Mouse (Mus musculus): ENCODE data around the gene BC049730. TPM values are rescaled to one million over a fixed set of nuclear protein-coding genes. Genes with fewer than 3 reads are reported as not detected.

BC049730 gene
- total and polyA plus RNA-seq, 3 experiments: not detected

DNA sequence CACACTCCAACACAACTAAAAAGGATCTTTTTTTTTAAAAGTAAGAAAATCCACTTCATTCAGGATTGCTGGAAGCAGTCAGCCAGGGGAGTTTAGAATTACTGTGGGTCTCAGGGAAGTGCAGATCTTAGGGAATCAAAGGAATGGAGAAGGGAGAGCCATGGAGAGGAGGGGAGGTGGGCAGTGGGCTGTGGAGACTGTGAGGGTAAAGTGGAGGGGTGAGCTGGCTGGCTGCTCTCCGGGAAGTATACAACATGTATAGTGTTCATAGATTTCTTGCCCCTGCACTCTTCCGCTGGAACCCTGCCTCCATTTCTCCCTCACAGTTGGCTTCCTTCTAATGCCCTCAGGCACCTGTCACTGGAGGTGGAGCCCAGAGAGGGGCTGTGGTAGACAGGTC, 42.6 kb downstream of the BC049730 start:
- no peak for DNase-seq (ENCODE audit: extremely low read depth)
- Histone ChIP-seq H3K27ac (ENCODE audit: insufficient read depth, low read depth) (no peak overlapping the region), H3K4me2 (ENCODE audit: insufficient read depth, low read depth, poor library complexity, severe bottlenecking) (no peak overlapping the region), H3K4me3 (replicated peaks in 1 of 3; ENCODE audit: low read depth in 2 of 3, low read length in 2 of 3, poor library complexity in 1 of 3) (no peak overlapping the region), H3K27me3 (replicated peaks) (peaks cover 77% of the 10 kb centered on the region), H3K4me1 (ENCODE audit: control insufficient read depth in 1 of 2, insufficient read depth in 2 of 2) (no peaks in the 10 kb centered on the region), H3K79me2 (replicated peaks; ENCODE audit: control insufficient read depth, extremely low read depth, insufficient read depth, poor library complexity, severe bottlenecking) (no peaks in the 10 kb centered on the region), H3K36me3 (replicated peaks in 1 of 2; ENCODE audit: control insufficient read depth in 1 of 2, insufficient read depth in 1 of 2, low read length in 1 of 2) (no peaks in the 10 kb centered on the region), H3K9ac (ENCODE audit: insufficient read depth, low read depth) (no peak overlapping the region), H3K9me3 (replicated peaks; ENCODE audit: low read length) (no peaks in the 10 kb centered on the region)
- dilution Hi-C loops (cut with MboI; ENCODE audit: extremely low pct_ligation_motif_present, extremely low pct_unique_long_range_greater_than_20kb, low sequenced_read_pairs) (no loop called here), in situ Hi-C loops (cut with MboI; ENCODE audit: low pct_ligation_motif_present, low pct_unique_long_range_greater_than_20kb, low sequenced_read_pairs) (no loop called here)
- TF ChIP-seq USF1 (IDR thresholded peaks at IDR 0.05; ENCODE audit: low read depth, low read length): no peak
- no peak for TF ChIP-seq HCFC1 (IDR thresholded peaks at IDR 0.05; ENCODE audit: low read depth, low read length)
- TF ChIP-seq SIN3A (IDR thresholded peaks at IDR 0.05; ENCODE audit: low read length): no peak
- TF ChIP-seq BHLHE40 (IDR thresholded peaks at IDR 0.05; ENCODE audit: low read depth, low read length): no peak
- no peak for TF ChIP-seq RAD21 (IDR thresholded peaks at IDR 0.05; ENCODE audit: low read depth, low read length)
- TF ChIP-seq PAX5 (IDR thresholded peaks at IDR 0.05; ENCODE audit: low read length): no peak
- TF ChIP-seq USF2 (conservative IDR thresholded peaks at IDR 0.05; ENCODE audit: low read depth, low read length): no peak
- no peak for TF ChIP-seq POLR2AphosphoS2 (IDR thresholded peaks at IDR 0.05; ENCODE audit: low read depth, low read length)
- no peak for TF ChIP-seq GABPA (IDR thresholded peaks at IDR 0.05; ENCODE audit: insufficient replicate concordance, low read depth, low read length)
- TF ChIP-seq ELF1 (IDR thresholded peaks at IDR 0.05; ENCODE audit: low read depth, low read length): no peak
- TF ChIP-seq CTCF (conservative IDR thresholded peaks at IDR 0.05 in 1 of 2, IDR thresholded peaks at IDR 0.05 in 1 of 2; ENCODE audit: low read depth in 2 of 2, low read length in 2 of 2): no peak
- TF ChIP-seq CHD1 (IDR thresholded peaks at IDR 0.05; ENCODE audit: low read depth, low read length): no peak

DNA sequence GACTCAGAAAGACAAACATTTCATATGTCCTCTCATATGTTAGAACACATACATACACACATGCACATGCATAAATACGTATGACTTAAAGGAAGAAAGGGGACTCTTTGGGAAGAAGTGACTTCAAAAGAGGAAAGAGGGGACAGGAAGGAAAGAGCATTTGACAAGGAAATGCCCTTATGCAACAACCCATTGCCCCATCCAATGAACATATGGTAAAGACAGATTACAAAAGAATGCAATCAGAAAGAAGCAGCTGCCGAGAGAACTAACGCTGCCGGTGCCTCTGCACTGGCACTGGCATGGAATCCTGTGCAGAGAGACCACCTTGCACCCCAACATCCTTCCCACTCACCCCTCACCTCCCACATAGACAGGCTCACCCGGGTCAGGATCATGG, 44.4 kb downstream of the BC049730 start:
- Histone ChIP-seq H3K9ac (ENCODE audit: insufficient read depth, low read depth) (no peak overlapping the region), H3K4me3 (replicated peaks in 1 of 3; ENCODE audit: low read depth in 2 of 3, low read length in 2 of 3, poor library complexity in 1 of 3) (no peak overlapping the region), H3K79me2 (replicated peaks; ENCODE audit: control insufficient read depth, extremely low read depth, insufficient read depth, poor library complexity, severe bottlenecking) (no peaks in the 10 kb centered on the region), H3K4me2 (ENCODE audit: insufficient read depth, low read depth, poor library complexity, severe bottlenecking) (no peak overlapping the region), H3K27me3 (replicated peaks) (peaks cover 85% of the 10 kb centered on the region), H3K4me1 (ENCODE audit: control insufficient read depth in 1 of 2, insufficient read depth in 2 of 2) (no peaks in the 10 kb centered on the region), H3K36me3 (replicated peaks in 1 of 2; ENCODE audit: control insufficient read depth in 1 of 2, insufficient read depth in 1 of 2, low read length in 1 of 2) (no peaks in the 10 kb centered on the region), H3K27ac (ENCODE audit: insufficient read depth, low read depth) (no peak overlapping the region), H3K9me3 (replicated peaks; ENCODE audit: low read length) (no peaks in the 10 kb centered on the region)
- no peak for DNase-seq (ENCODE audit: extremely low read depth)
- in situ Hi-C loops (cut with MboI; ENCODE audit: low pct_ligation_motif_present, low pct_unique_long_range_greater_than_20kb, low sequenced_read_pairs) (no loop called here), dilution Hi-C loops (cut with MboI; ENCODE audit: extremely low pct_ligation_motif_present, extremely low pct_unique_long_range_greater_than_20kb, low sequenced_read_pairs) (no loop called here)
- TF ChIP-seq IRF4 (IDR thresholded peaks at IDR 0.05; ENCODE audit: low read depth, low read length) (no peak), EP300 (IDR thresholded peaks at IDR 0.05; ENCODE audit: low read length) (no peak), ZKSCAN1 (IDR thresholded peaks at IDR 0.05; ENCODE audit: borderline replicate concordance, low read depth, low read length) (no peak), MEF2A (IDR thresholded peaks at IDR 0.05; ENCODE audit: borderline replicate concordance, low read depth, low read length) (no peak), POLR2A (IDR thresholded peaks at IDR 0.05; ENCODE audit: low read depth, low read length) (no peak), JUN (IDR thresholded peaks at IDR 0.05; ENCODE audit: insufficient read depth, low read depth, low read length) (no peak), CHD2 (IDR thresholded peaks at IDR 0.05; ENCODE audit: low read length) (no peak)
